In the genomic region with DNA sequence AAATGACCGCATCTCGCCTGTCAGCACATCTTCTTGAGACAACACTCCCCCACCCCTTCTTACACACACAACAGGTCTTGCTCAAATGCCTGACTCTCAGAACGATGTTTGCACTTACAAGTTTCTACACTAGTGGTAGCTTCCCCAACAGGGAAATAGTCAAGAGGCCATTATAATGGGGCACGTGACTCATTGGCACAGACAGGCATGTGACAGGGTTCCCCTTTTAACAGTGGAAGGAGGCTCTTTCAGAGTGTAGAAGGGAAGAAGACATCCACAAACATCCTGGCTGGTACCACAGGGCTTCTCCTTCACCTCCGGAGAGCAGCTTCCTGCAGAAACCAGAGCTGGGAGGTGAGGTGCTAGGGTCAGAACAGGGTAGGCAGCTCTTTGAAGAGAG, we compare ENCODE assay signal across 18 mouse cellular contexts. TPM values are rescaled to one million over a fixed set of nuclear protein-coding genes. Genes with fewer than 3 reads are reported as not detected.
DNase-seq lines count a peak whose midpoint lies in the region; ATAC-seq and TF ChIP-seq lines count a peak whose summit lies in the region.
"Had no signal": no experiment of that assay in that cellular context is flagged by ENCODE, and none has a peak within 500 bp of the region (broad histone marks: within the 10 kb centered on the region; RNA-seq: fewer than 3 reads in every experiment).

No protein-coding gene starts in this region.

- TF ChIP-seq CTCF in left cerebral cortex, adult 2 months (IDR thresholded peaks at IDR 0.05), result no peak

- ATAC-seq in hematopoietic stem cell, adult 5-6 weeks (replicated peaks in 1 of 2; ENCODE audit: insufficient read depth in 1 of 2, low FRiP score in 2 of 2, low TSS enrichment in 1 of 2, low read depth in 1 of 2, poor library complexity in 2 of 2, severe bottlenecking in 2 of 2), result peak; percentile 78 to 91
- ATAC-seq in megakaryocyte, adult 5-6 weeks (ENCODE audit: poor library complexity, severe bottlenecking), result peak; percentile 99
- ATAC-seq: forebrain, embryonic 14.5 days; hindbrain, embryonic 16.5 days had no signal

- DNase-seq in spleen, postnatal 36 days (ENCODE audit: low spot score in 2 of 2), result peak; percentile 39 to 53
- no peak for DNase-seq in spleen, postnatal 4 days (ENCODE audit: low spot score in 2 of 2)
- DNase-seq in kidney, adult 8-10 months, result no peak
- DNase-seq in left cerebral cortex, adult 2 months (ENCODE audit: extremely low spot score in 1 of 2, low spot score in 2 of 2), result no peak
- DNase-seq in gastrocnemius, adult 8-10 months (ENCODE audit: low spot score in 2 of 2), result no peak
- DNase-seq: adrenal gland, postnatal 25 days; cerebellum, postnatal 10 days; heart, postnatal 10 days; kidney, adult 2 months; kidney, postnatal 4 days; right cerebral cortex, adult 18-20 months; thymus, postnatal 36 days had no signal

- no peak overlapping the region for H3K4me3 ChIP-seq in left cerebral cortex, adult 2 months
- H3K4me3 ChIP-seq: heart, adult 2 months had no signal

- intact Hi-C loops in left cerebral cortex, adult 2 months (cut with DNase I), result no loop called here

- no peak overlapping the region for H3K27ac ChIP-seq in left cerebral cortex, adult 2 months
- H3K27ac ChIP-seq: heart, adult 2 months had no signal

RNA-seq across cellular contexts. Expression of a gene that starts 7.2 kb away (rescaled TPM):
- not detected in 2 replicates for total RNA-seq in hematopoietic stem cell, adult 5-6 weeks (2017)
- not detected in 2 replicates for total RNA-seq in megakaryocyte, adult 5-6 weeks (2015)
- total RNA-seq in megakaryocyte, adult 5-6 weeks (2017), result not detected in 2 replicates
- not detected for total RNA-seq in left cerebral cortex, adult 2 months (2021)
- total RNA-seq in gastrocnemius, adult 8-10 months (2022), result under 1 TPM in 2 of 4 experiments, not detected in 2; 0.29 to 0.54 TPM
- total RNA-seq: adrenal gland, postnatal 25 days; heart, adult 2 months; heart, postnatal 10 days; left cerebral cortex, adult 8-10 months had no signal

RNA-seq across cellular contexts. Expression of a gene that starts 20.7 kb away (rescaled TPM):
- 5.9 and 6.1 TPM in 2 replicates for total RNA-seq in hematopoietic stem cell, adult 5-6 weeks (2017)
- 6.0 TPM in 2 replicates for total RNA-seq in megakaryocyte, adult 5-6 weeks (2015)
- 2.6 and 3.0 TPM in 2 replicates for total RNA-seq in megakaryocyte, adult 5-6 weeks (2017)
- 10 to 100 TPM; 58.6 to 63.4 TPM for total RNA-seq in left cerebral cortex, adult 2 months (2021)
- 10 to 100 TPM; 36.4 to 43.8 (median 41.7) TPM for total RNA-seq in gastrocnemius, adult 8-10 months (2022)

RNA-seq across cellular contexts. Expression of a gene that starts 21.0 kb away (rescaled TPM):
- total RNA-seq in hematopoietic stem cell, adult 5-6 weeks (2017), result not detected in 2 replicates
- total RNA-seq in megakaryocyte, adult 5-6 weeks (2015), result not detected in 2 replicates
- not detected in 2 replicates for total RNA-seq in megakaryocyte, adult 5-6 weeks (2017)
- total RNA-seq in left cerebral cortex, adult 2 months (2021), result not detected
- not detected for total RNA-seq in gastrocnemius, adult 8-10 months (2022)
- total RNA-seq: adrenal gland, postnatal 25 days; heart, adult 2 months; heart, postnatal 10 days; left cerebral cortex, adult 8-10 months had no signal

RNA-seq across cellular contexts. Expression of a gene that starts 43.6 kb away (rescaled TPM):
- 21.4 and 31.9 TPM in 2 replicates for total RNA-seq in hematopoietic stem cell, adult 5-6 weeks (2017)
- total RNA-seq in megakaryocyte, adult 5-6 weeks (2015), result 24.5 TPM in 2 replicates
- 19.8 and 27.1 TPM in 2 replicates for total RNA-seq in megakaryocyte, adult 5-6 weeks (2017)
- total RNA-seq in left cerebral cortex, adult 2 months (2021), result 10 to 100 TPM; 19.9 to 22.2 TPM
- total RNA-seq in gastrocnemius, adult 8-10 months (2022), result 1 to 10 TPM; 1.6 to 4.5 (median 3.4) TPM

RNA-seq across cellular contexts. Expression of a gene that starts 54.5 kb away (rescaled TPM):
- 42.2 and 47.6 TPM in 2 replicates for total RNA-seq in hematopoietic stem cell, adult 5-6 weeks (2017)
- total RNA-seq in megakaryocyte, adult 5-6 weeks (2015), result 91.3 and 95.4 TPM in 2 replicates
- total RNA-seq in megakaryocyte, adult 5-6 weeks (2017), result 24.1 and 32.5 TPM in 2 replicates
- 10 to 100 TPM; 66.8 to 70.2 TPM for total RNA-seq in left cerebral cortex, adult 2 months (2021)
- total RNA-seq in gastrocnemius, adult 8-10 months (2022), result 10 to 100 TPM; 17.5 to 23.0 (median 19.5) TPM

Comparison
In these comparisons a context has a peak if more than half of its experiments do, and no peak if none do; other contexts are left out.
1. DNase-seq: peak in spleen, postnatal 36 days (2 of 2); none in spleen, postnatal 4 days (0 of 2), kidney, adult 8-10 months (0 of 2), left cerebral cortex, adult 2 months (0 of 2) and gastrocnemius, adult 8-10 months (0 of 2).